Mouse (Mus musculus): Measurements from ENCODE around the gene Actr6.
A peak's percentile ranks its signal among the peaks of the same experiment; 100 is the strongest.
"Not testable (repeated sequence)": the region's sequence is repeated elsewhere in the genome, so short reads cannot be mapped to it uniquely, and the experiment has no call there.

Gene Actr6

DNA sequence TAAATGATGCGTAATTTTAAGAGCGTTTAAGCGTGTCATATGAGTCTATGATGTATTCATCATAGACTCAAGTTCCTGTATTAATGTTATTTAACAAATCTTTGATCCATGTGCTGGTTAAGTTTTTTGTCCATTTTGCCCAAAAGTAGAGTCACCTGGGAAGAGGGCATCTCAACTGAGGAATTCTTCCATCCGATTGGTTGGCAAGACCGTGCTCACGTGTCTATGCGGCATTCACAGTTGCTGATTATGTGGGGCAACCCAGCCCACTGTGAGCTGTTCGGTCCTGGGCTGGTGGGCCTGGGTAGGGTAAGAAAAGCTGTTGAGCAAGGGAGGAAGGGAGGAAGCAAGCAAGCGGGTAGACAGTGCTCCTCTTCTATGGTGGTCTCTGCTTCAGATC lies 6.3 kb upstream of the Actr6 start:
- DNase-seq (ENCODE audit: extremely low spot score, low read depth, low spot score) = no peak

DNA sequence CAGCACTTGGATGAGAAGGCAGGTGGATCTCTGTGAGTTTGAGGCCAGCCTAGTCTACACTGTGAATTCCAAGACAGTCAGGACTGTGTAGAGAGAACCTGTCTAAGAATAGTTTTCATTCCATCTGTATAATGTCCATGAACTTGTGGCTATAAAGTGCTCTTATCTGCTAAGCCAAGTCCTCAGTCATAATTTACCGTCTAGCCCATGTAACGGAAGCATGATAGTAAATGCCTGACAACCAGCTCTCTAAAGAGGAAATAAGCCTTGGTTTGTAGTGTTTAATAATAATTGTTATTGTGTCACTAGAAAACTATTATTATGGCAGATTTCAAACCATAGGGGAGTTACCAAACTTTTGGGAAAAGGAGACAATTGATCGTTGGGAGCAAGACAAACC lies 5.8 kb upstream of the Actr6 start:
- no peak for DNase-seq (ENCODE audit: extremely low spot score, low read depth, low spot score)

- no peak for DNase-seq (ENCODE audit: extremely low spot score, low read depth, low spot score)
These were observed 5.0 kb upstream of the Actr6 start for GRCm38 (mm10) chr10:89737092-89737491.

GRCm38 (mm10) chr10:89731341-89731740 lies 754 bp downstream of the Actr6 start:
- no peak for DNase-seq (ENCODE audit: extremely low spot score, low read depth, low spot score)

GRCm38 (mm10) chr10:89730386-89730785 lies 1.7 kb downstream of the Actr6 start:
- no peak for DNase-seq (ENCODE audit: extremely low spot score, low read depth, low spot score)

DNA sequence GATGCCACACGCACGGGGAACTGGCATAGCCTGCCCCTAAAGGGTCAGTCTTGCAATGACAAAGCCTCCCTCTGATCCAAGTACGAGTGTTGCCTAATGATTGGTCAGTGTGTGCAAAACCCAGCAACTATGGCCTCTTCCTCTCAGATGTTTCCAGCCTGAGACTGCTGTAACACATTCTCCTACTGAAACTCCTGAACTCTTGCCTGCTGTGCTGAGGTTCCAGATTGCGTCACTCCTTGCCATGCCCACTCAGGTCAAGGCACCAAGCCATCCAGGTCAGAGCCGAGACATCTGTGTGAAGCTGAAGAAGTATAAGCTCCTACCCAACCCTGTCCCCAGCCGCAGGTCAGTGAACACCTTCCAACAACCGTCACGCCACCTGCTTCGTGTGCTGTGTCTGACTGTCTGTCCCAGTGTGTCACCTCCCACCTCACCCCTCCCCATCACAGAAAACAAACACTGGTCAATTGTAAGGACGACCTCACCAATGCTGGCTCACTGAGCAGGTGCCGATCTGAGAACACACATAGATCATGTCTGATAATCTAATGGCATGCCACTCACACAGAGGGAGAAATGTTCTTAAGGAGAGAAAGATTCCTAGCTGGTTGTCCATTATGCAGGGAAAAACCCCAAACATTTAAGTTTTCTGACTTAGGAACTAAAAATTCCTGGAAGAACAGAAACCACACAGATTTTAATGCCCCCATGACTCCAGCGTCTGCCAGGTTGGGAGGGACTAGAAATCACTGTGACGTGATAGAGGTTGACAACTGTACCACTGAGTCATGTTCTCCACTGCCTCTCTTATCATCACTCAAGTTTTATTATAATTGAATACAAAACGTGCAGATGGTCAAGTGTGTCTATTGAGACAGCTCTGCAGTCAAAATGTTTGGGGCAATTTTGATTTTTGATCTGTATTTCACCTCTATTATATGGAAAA lies 9.6 kb downstream of the Actr6 start:
- DNase-seq (ENCODE audit: extremely low spot score, low read depth, low spot score) = no peak

- DNase-seq (ENCODE audit: extremely low spot score, low read depth, low spot score) = no peak
These were observed 11.3 kb downstream of the Actr6 start for GRCm38 (mm10) chr10:89720796-89721195.

GRCm38 (mm10) chr10:89720252-89720651 lies 11.8 kb downstream of the Actr6 start:
- no peak for DNase-seq (ENCODE audit: extremely low spot score, low read depth, low spot score)

GRCm38 (mm10) chr10:89714910-89715309 lies 17.2 kb downstream of the Actr6 start:
- DNase-seq (ENCODE audit: extremely low spot score, low read depth, low spot score) = no peak

GRCm38 (mm10) chr10:89708720-89709119 lies 23.4 kb downstream of the Actr6 start:
- no peak for DNase-seq (ENCODE audit: extremely low spot score, low read depth, low spot score)

- no peak for DNase-seq (ENCODE audit: extremely low spot score, low read depth, low spot score)
These were observed 24.7 kb downstream of the Actr6 start for GRCm38 (mm10) chr10:89707397-89707796.

- no peak for DNase-seq (ENCODE audit: extremely low spot score, low read depth, low spot score)
These were observed 29.1 kb downstream of the Actr6 start for GRCm38 (mm10) chr10:89703042-89703441.

DNA sequence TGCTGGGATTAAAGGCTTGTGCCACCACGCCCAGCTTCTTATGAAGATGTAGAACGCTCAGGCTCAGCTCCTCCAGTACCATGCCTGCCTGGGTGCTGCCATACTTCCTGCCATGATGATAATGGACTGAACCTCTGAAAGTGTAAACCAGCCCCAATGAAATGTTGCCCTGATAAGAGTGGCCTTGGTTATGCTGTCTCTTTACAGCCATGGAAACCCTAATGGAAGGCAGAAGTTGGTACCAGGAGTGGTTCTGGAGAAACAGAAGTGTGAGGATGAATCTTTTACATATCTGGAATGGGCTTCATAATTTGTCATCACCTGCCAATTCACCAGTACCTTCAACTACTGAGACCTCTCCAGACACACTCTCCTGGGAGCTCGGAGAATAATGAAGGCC lies 34.1 kb downstream of the Actr6 start:
- no peak for DNase-seq (ENCODE audit: extremely low spot score, low read depth, low spot score)

DNA sequence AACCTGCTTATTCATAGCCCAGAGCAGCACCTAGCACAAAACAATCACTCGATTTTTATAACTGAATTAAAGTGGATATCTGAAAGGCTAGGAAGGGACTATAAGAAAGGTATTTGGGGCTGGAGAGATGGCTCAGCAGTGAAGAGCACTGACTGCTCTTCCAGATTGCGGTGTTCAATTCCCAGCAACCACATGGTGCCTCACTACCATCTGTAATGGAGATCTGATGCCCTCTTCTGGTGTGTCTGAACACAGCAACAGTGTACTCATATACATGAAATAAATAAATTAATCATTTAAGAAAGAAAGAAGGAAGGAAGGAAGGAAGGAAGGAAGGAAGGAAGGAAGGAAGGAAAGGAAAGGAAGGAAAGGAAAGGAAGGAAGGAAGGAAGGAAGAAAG lies 35.8 kb downstream of the Actr6 start:
- DNase-seq (ENCODE audit: extremely low spot score, low read depth, low spot score) = not testable (repeated sequence)

- no peak for DNase-seq (ENCODE audit: extremely low spot score, low read depth, low spot score)
These were observed 36.7 kb downstream of the Actr6 start for GRCm38 (mm10) chr10:89695194-89695911.

- DNase-seq (ENCODE audit: extremely low spot score, low read depth, low spot score) = no peak
These were observed 42.1 kb downstream of the Actr6 start for GRCm38 (mm10) chr10:89690021-89690420.

GRCm38 (mm10) chr10:89687455-89687854 lies 44.6 kb downstream of the Actr6 start:
- DNase-seq (ENCODE audit: extremely low spot score, low read depth, low spot score) = no peak

- DNase-seq (ENCODE audit: extremely low spot score, low read depth, low spot score) = peak; percentile 73
These were observed 45.8 kb downstream of the Actr6 start, which contains the start of gene Scyl2 for GRCm38 (mm10) chr10:89686139-89686808. TSS of gene Scyl2 (minus strand) at chr10:89686285.

DNA sequence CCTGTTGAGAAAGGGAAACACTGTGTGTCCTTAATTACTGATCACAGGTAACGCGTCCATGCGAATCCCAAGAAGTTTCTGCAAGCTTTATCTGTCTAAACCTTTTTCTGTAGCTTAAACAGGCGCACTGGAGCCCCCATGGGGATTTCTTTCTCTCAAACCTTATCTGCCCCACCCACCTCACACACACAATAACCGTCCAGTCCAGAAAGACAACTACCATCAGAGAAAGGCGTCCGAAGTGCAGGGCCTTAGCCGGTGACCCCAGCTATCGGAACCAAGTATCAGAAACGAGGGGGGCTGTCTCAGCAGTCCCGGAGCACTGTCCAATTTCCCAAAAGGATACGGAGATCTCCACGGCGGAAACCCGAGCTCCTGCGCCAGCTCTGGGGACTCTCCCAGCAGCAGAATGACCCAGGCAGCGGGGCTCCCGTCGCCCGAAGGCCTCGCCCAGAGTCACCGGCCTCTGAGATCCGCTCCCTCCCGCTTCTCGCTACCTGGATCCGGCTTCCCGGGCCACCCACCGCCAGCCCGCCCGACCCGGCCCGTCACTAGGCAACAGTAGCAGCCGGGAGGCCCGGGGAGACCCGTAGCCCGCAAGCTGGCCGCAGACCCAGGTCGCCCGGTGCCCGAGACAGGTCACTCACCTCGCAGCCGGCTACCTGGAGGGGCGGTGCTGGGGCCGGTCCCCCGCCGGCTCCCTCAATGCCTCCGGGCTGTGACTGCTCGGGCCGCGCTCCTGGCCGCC lies 46.5 kb downstream of the Actr6 start:
- no peak for DNase-seq (ENCODE audit: extremely low spot score, low read depth, low spot score)

GRCm38 (mm10) chr10:89682961-89683360 lies 49.1 kb downstream of the Actr6 start:
- DNase-seq (ENCODE audit: extremely low spot score, low read depth, low spot score) = no peak

DNA sequence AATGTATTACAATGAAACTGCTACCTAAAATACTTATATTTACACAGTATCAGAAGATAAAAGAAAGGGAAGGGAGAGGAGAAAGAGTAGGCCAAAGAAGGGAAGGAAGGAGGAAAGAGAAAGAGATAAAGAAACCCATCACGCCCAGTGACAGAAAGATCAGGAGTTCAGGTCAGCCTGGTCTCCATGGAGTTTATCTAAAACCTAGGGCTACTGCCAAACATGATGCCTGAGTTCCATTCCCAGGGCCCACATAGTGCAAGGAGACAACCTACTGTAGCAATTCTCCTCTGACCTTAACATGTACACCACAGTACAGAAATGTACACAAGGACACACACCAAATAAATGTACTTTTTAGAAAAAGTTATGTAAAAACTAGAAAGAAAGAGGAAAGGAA lies 49.9 kb downstream of the Actr6 start:
- DNase-seq (ENCODE audit: extremely low spot score, low read depth, low spot score) = no peak
